Mouse (Mus musculus) midbrain, embryonic 16.5 days (tissue): ENCODE results near the gene Trim17. TPM values are rescaled to one million over a fixed set of nuclear protein-coding genes. Genes with fewer than 3 reads are reported as not detected.

Experiments used
- ATAC-seq: fragments of 200-750 bp; cut with Nextera tagmentation; 2 replicates; pipeline ENCODE4 v1.8.0; 2017; ENCODE audit warnings: moderate TSS enrichment
- H3K27ac ChIP-seq: fragments of 300-500 bp; sonication (generic); 2 replicates; pipeline ENCODE4 v1.5.1; 2014; ENCODE audit warnings: mild to moderate bottlenecking, low read length, mixed read lengths
- H3K27me3 ChIP-seq: fragments of 300-500 bp; sonication (generic); 2 replicates; pipeline ENCODE4 v1.6.1; 2014; ENCODE audit warnings: low read depth, low read length, mixed read lengths; ENCODE audit not compliant: control insufficient read depth, insufficient read depth
- H3K36me3 ChIP-seq: fragments of 300-500 bp; sonication (generic); 2 replicates; pipeline ENCODE4 v1.6.1; 2014; ENCODE audit warnings: mild to moderate bottlenecking, low read length, moderate library complexity, mixed read lengths; ENCODE audit not compliant: control insufficient read depth, insufficient read depth
- H3K4me1 ChIP-seq: fragments of 300-500 bp; sonication (generic); 2 replicates; pipeline ENCODE4 v1.6.1; 2014; ENCODE audit warnings: mild to moderate bottlenecking, low read length, mixed read lengths; ENCODE audit not compliant: control insufficient read depth, insufficient read depth
- H3K4me2 ChIP-seq: fragments of 300-500 bp; sonication (generic); 2 replicates; pipeline ENCODE4 v1.6.1; 2014; ENCODE audit warnings: mild to moderate bottlenecking, low read length, mixed read lengths
- H3K4me3 ChIP-seq: fragments of 300-500 bp; sonication (generic); 2 replicates; pipeline ENCODE4 v1.5.1; 2014; ENCODE audit warnings: low read depth, mild to moderate bottlenecking, low read length, moderate library complexity, mixed read lengths
- H3K9ac ChIP-seq: fragments of 300-500 bp; sonication (generic); 2 replicates; pipeline ENCODE4 v1.6.1; 2014; ENCODE audit warnings: low read depth, low read length, mixed read lengths
- H3K9me3 ChIP-seq: fragments of 300-500 bp; sonication (generic); replicated peaks from 2 replicates; pipeline ENCODE4 v1.6.1; 2014; ENCODE audit warnings: mild to moderate bottlenecking, low read length, mixed read lengths; ENCODE audit not compliant: control insufficient read depth, poor library complexity, severe bottlenecking
- WGBS: fragments of 180-500 bp; shearing (Covaris S2); extraction: QIAGEN DNeasy Blood & Tissue Kit; methylation state at CpG from one replicate; pipeline ENCODE4 v1.1.7; 2014; 5-methylcytosine and 5-hydroxymethylcytosine counted together
- polyA plus RNA-seq: library from polyadenylated mRNA; unstranded; fragments of >200 nt; fragmentation: Nextera tagmentation; extraction: Ambion mirVana; gene quantifications from 2 replicates; pipeline ENCODE4 v1.2.1, GENCODE M21; 2015

Gene Trim17
- polyA plus RNA-seq, 1 experiment from 2014 or later: 2.1 TPM

- Histone ChIP-seq H3K27me3 (no peaks in the 10 kb centered on the region), H3K4me2 (no peak overlapping the region), H3K36me3 (no peaks in the 10 kb centered on the region), H3K9ac (no peak overlapping the region), H3K4me3 (no peak overlapping the region), H3K9me3 (no peaks in the 10 kb centered on the region), H3K4me1 (peaks cover 7% of the 10 kb centered on the region), H3K27ac (no peak overlapping the region)
- no peak for ATAC-seq
- WGBS: 41% methylated on average over 17 of the region's 17 CpGs
Observed at GRCm38 (mm10) chr11:58963543-58963942, 9.1 kb downstream of the Trim17 start.

GRCm38 (mm10) chr11:58964216-58964615 is 9.7 kb downstream of the Trim17 start:
- Histone ChIP-seq H3K36me3 (no peaks in the 10 kb centered on the region), H3K9me3 (no peaks in the 10 kb centered on the region), H3K9ac (no peak overlapping the region), H3K4me3 (no peak overlapping the region), H3K27me3 (no peaks in the 10 kb centered on the region), H3K4me1 (peaks cover 4% of the 10 kb centered on the region; the same call in 1 of the 2 replicates), H3K27ac (no peak overlapping the region), H3K4me2 (no peak overlapping the region)
- ATAC-seq: no peak
- 86% methylated on average over 7 of the region's 7 CpGs for WGBS

- H3K27ac ChIP-seq: no peak overlapping the region
- H3K4me1 ChIP-seq: no peaks in the 10 kb centered on the region
- no peaks in the 10 kb centered on the region for H3K36me3 ChIP-seq
- no peaks in the 10 kb centered on the region for H3K27me3 ChIP-seq
- WGBS: 45% methylated on average over 12 of the region's 12 CpGs
- H3K9ac ChIP-seq: no peak overlapping the region
- no peak overlapping the region for H3K4me3 ChIP-seq
- no peak overlapping the region for H3K4me2 ChIP-seq
- no peaks in the 10 kb centered on the region for H3K9me3 ChIP-seq
- ATAC-seq: no peak
Observed at GRCm38 (mm10) chr11:58965001-58965760, 10.7 kb downstream of the Trim17 start.

- Histone ChIP-seq H3K36me3 (no peaks in the 10 kb centered on the region; the same call in 1 of the 2 replicates), H3K4me3 (no peak overlapping the region), H3K9ac (no peak overlapping the region), H3K27ac (no peak overlapping the region), H3K4me1 (no peaks in the 10 kb centered on the region), H3K27me3 (no peaks in the 10 kb centered on the region), H3K4me2 (no peak overlapping the region), H3K9me3 (no peaks in the 10 kb centered on the region)
- 97% methylated on average over 1 of the region's 1 CpGs for WGBS
- ATAC-seq: no peak
Observed at GRCm38 (mm10) chr11:58967346-58967745, 12.9 kb downstream of the Trim17 start.

- Histone ChIP-seq H3K9me3 (no peaks in the 10 kb centered on the region), H3K36me3 (no peaks in the 10 kb centered on the region; the same call in 1 of the 2 replicates), H3K4me2 (no peak overlapping the region), H3K27me3 (no peaks in the 10 kb centered on the region), H3K4me1 (no peaks in the 10 kb centered on the region), H3K9ac (no peak overlapping the region), H3K4me3 (no peak overlapping the region), H3K27ac (no peak overlapping the region)
- ATAC-seq: no peak
- 87% methylated on average over 7 of the region's 7 CpGs for WGBS
Observed at GRCm38 (mm10) chr11:58968551-58968950, 14.1 kb downstream of the Trim17 start.

- whole genome bisulfite sequencing: 91% methylated on average over 8 of the region's 8 CpGs
- no peak for ATAC-seq
- no peaks in the 10 kb centered on the region for H3K9me3 ChIP-seq
Observed at GRCm38 (mm10) chr11:58969027-58969426, 14.5 kb downstream of the Trim17 start.

GRCm38 (mm10) chr11:58969659-58970058 is 15.2 kb downstream of the Trim17 start:
- 79% methylated on average over 6 of the region's 6 CpGs for WGBS

More at GRCm38 (mm10) chr11:58969027-58969426, 14.5 kb downstream of the Trim17 start:
- H3K36me3 ChIP-seq: no peaks in the 10 kb centered on the region; the same call in 1 of the 2 replicates
- H3K27me3 ChIP-seq: no peaks in the 10 kb centered on the region
- H3K4me3 ChIP-seq: no peak overlapping the region
- H3K27ac ChIP-seq: no peak overlapping the region
- H3K4me1 ChIP-seq: no peaks in the 10 kb centered on the region
- H3K4me2 ChIP-seq: no peak overlapping the region
- no peak overlapping the region for H3K9ac ChIP-seq

GRCm38 (mm10) chr11:58970831-58971530 is 16.5 kb downstream of the Trim17 start:
- Histone ChIP-seq H3K9ac (no peak overlapping the region), H3K27me3 (no peaks in the 10 kb centered on the region), H3K36me3 (peaks cover 3% of the 10 kb centered on the region; the same call in 1 of the 2 replicates), H3K9me3 (no peaks in the 10 kb centered on the region), H3K27ac (no peak overlapping the region), H3K4me1 (peaks cover 8% of the 10 kb centered on the region), H3K4me2 (no peak overlapping the region), H3K4me3 (no peak overlapping the region)
- ATAC-seq: no peak
- 93% methylated on average over 21 of the region's 21 CpGs for WGBS

More at GRCm38 (mm10) chr11:58969659-58970058, 15.2 kb downstream of the Trim17 start:
- H3K9me3 ChIP-seq: no peaks in the 10 kb centered on the region
- no peak overlapping the region for H3K4me3 ChIP-seq
- H3K9ac ChIP-seq: no peak overlapping the region
- peaks cover 3% of the 10 kb centered on the region; the same call in 1 of the 2 replicates for H3K36me3 ChIP-seq
- ATAC-seq: no peak
- H3K4me2 ChIP-seq: no peak overlapping the region
- no peaks in the 10 kb centered on the region for H3K27me3 ChIP-seq
- no peaks in the 10 kb centered on the region for H3K4me1 ChIP-seq
- no peak overlapping the region for H3K27ac ChIP-seq

GRCm38 (mm10) chr11:58971796-58972195 is 17.3 kb downstream of the Trim17 start:
- Histone ChIP-seq H3K36me3 (peaks cover 3% of the 10 kb centered on the region; the same call in 1 of the 2 replicates), H3K4me1 (peaks cover 11% of the 10 kb centered on the region), H3K4me2 (no peak overlapping the region), H3K27me3 (no peaks in the 10 kb centered on the region), H3K9me3 (no peaks in the 10 kb centered on the region), H3K27ac (no peak overlapping the region), H3K9ac (no peak overlapping the region), H3K4me3 (no peak overlapping the region)
- no peak for ATAC-seq
- WGBS: 89% methylated on average over 3 of the region's 3 CpGs
